Mouse (Mus musculus): Measurements from ENCODE around the gene M6pr. TPM values are rescaled to one million over a fixed set of nuclear protein-coding genes. Genes with fewer than 3 reads are reported as not detected.

M6pr gene
- total and polyA plus RNA-seq, 2 experiments from 2014 or later: 44.0 to 51.9 TPM

GRCm38 (mm10) chr6:122291735-122292134 is 16.8 kb upstream of the M6pr start:
- TF ChIP-seq CTCF (IDR thresholded peaks at IDR 0.05; ENCODE audit: low read depth): no peak
- H3K27ac ChIP-seq (ENCODE audit: low read depth, low read length): no peak overlapping the region
- 77% methylated on average over 3 of the region's 3 CpGs for WGBS
- H3K4me2 ChIP-seq (ENCODE audit: low read depth): no peak overlapping the region
- H3K9me3 ChIP-seq (ENCODE audit: low read length): no peaks in the 10 kb centered on the region
- ATAC-seq (no peak), DNase-seq (no peak)
- H3K27me3 ChIP-seq (ENCODE audit: insufficient read depth, low read length): no peaks in the 10 kb centered on the region
- H3K9ac ChIP-seq: no peak overlapping the region
- H3K4me3 ChIP-seq (ENCODE audit: low read depth, low read length): no peak overlapping the region
- no peaks in the 10 kb centered on the region for H3K36me3 ChIP-seq (ENCODE audit: insufficient read depth)
- no peaks in the 10 kb centered on the region for H3K4me1 ChIP-seq (ENCODE audit: insufficient read depth)

- Histone ChIP-seq H3K27ac (ENCODE audit: low read depth, low read length) (no peak overlapping the region), H3K9me3 (ENCODE audit: low read length) (no peaks in the 10 kb centered on the region), H3K4me2 (ENCODE audit: low read depth) (no peak overlapping the region), H3K36me3 (ENCODE audit: insufficient read depth) (no peaks in the 10 kb centered on the region), H3K27me3 (ENCODE audit: insufficient read depth, low read length) (no peaks in the 10 kb centered on the region), H3K9ac (no peak overlapping the region), H3K4me1 (ENCODE audit: insufficient read depth) (no peaks in the 10 kb centered on the region), H3K4me3 (ENCODE audit: low read depth, low read length) (no peak overlapping the region)
- no peak for ATAC-seq
- 23% methylated on average over 2 of the region's 2 CpGs for WGBS
- TF ChIP-seq CTCF (IDR thresholded peaks at IDR 0.05; ENCODE audit: low read depth): no peak
- DNase-seq: no peak
These were observed 16.3 kb upstream of the M6pr start for GRCm38 (mm10) chr6:122292184-122292583.

GRCm38 (mm10) chr6:122293121-122293520 is 15.4 kb upstream of the M6pr start:
- no peak for ATAC-seq
- DNase-seq: no peak
- H3K9ac ChIP-seq: no peak overlapping the region
- H3K9me3 ChIP-seq (ENCODE audit: low read length): no peaks in the 10 kb centered on the region
- no peaks in the 10 kb centered on the region for H3K36me3 ChIP-seq (ENCODE audit: insufficient read depth)
- no peak overlapping the region for H3K4me3 ChIP-seq (ENCODE audit: low read depth, low read length)
- no peak overlapping the region for H3K4me2 ChIP-seq (ENCODE audit: low read depth)
- no peak overlapping the region for H3K27ac ChIP-seq (ENCODE audit: low read depth, low read length)
- WGBS: 94% methylated on average over 8 of the region's 8 CpGs
- no peak for TF ChIP-seq CTCF (IDR thresholded peaks at IDR 0.05; ENCODE audit: low read depth)
- no peaks in the 10 kb centered on the region for H3K27me3 ChIP-seq (ENCODE audit: insufficient read depth, low read length)
- H3K4me1 ChIP-seq (ENCODE audit: insufficient read depth): no peaks in the 10 kb centered on the region

- 91% methylated on average over 9 of the region's 9 CpGs for WGBS
- no peak overlapping the region for H3K9ac ChIP-seq
- H3K36me3 ChIP-seq (ENCODE audit: insufficient read depth): no peaks in the 10 kb centered on the region
- no peak overlapping the region for H3K4me3 ChIP-seq (ENCODE audit: low read depth, low read length)
- H3K4me1 ChIP-seq (ENCODE audit: insufficient read depth): no peaks in the 10 kb centered on the region
- ATAC-seq (no peak), DNase-seq (no peak)
- H3K27me3 ChIP-seq (ENCODE audit: insufficient read depth, low read length): no peaks in the 10 kb centered on the region
- TF ChIP-seq CTCF (IDR thresholded peaks at IDR 0.05; ENCODE audit: low read depth): no peak
- no peak overlapping the region for H3K27ac ChIP-seq (ENCODE audit: low read depth, low read length)
- H3K4me2 ChIP-seq (ENCODE audit: low read depth): no peak overlapping the region
- no peaks in the 10 kb centered on the region for H3K9me3 ChIP-seq (ENCODE audit: low read length)
These were observed 14.7 kb upstream of the M6pr start for GRCm38 (mm10) chr6:122293796-122294195.

GRCm38 (mm10) chr6:122294290-122294689 is 14.2 kb upstream of the M6pr start:
- Histone ChIP-seq H3K4me1 (ENCODE audit: insufficient read depth) (no peaks in the 10 kb centered on the region), H3K36me3 (ENCODE audit: insufficient read depth) (no peaks in the 10 kb centered on the region), H3K9ac (no peak overlapping the region), H3K27ac (ENCODE audit: low read depth, low read length) (no peak overlapping the region), H3K9me3 (ENCODE audit: low read length) (no peaks in the 10 kb centered on the region), H3K4me3 (ENCODE audit: low read depth, low read length) (no peak overlapping the region), H3K27me3 (ENCODE audit: insufficient read depth, low read length) (no peaks in the 10 kb centered on the region), H3K4me2 (ENCODE audit: low read depth) (no peak overlapping the region)
- 87% methylated on average over 3 of the region's 3 CpGs for WGBS
- no peak for TF ChIP-seq CTCF (IDR thresholded peaks at IDR 0.05; ENCODE audit: low read depth)
- DNase-seq (no peak), ATAC-seq (no peak)

- Histone ChIP-seq H3K9ac (no peak overlapping the region), H3K9me3 (ENCODE audit: low read length) (no peaks in the 10 kb centered on the region), H3K4me1 (ENCODE audit: insufficient read depth) (no peaks in the 10 kb centered on the region), H3K36me3 (ENCODE audit: insufficient read depth) (no peaks in the 10 kb centered on the region), H3K27me3 (ENCODE audit: insufficient read depth, low read length) (no peaks in the 10 kb centered on the region), H3K4me2 (ENCODE audit: low read depth) (no peak overlapping the region), H3K27ac (ENCODE audit: low read depth, low read length) (no peak overlapping the region), H3K4me3 (ENCODE audit: low read depth, low read length) (no peak overlapping the region)
- 65% methylated on average over 9 of the region's 9 CpGs for WGBS
- DNase-seq: no peak
- TF ChIP-seq CTCF (IDR thresholded peaks at IDR 0.05; ENCODE audit: low read depth): 0 out of 2 replicates have a peak, but pooled peaks have one; percentile 13
- ATAC-seq: no peak
These were observed 13.3 kb upstream of the M6pr start for GRCm38 (mm10) chr6:122295242-122295641.

GRCm38 (mm10) chr6:122296918-122297278 is 11.6 kb upstream of the M6pr start:
- Histone ChIP-seq H3K4me3 (ENCODE audit: low read depth, low read length) (peak overlapping the region; percentile 50), H3K36me3 (ENCODE audit: insufficient read depth) (no peaks in the 10 kb centered on the region), H3K9ac (peak overlapping the region; percentile 78), H3K4me2 (ENCODE audit: low read depth) (peak overlapping the region; percentile 74), H3K9me3 (ENCODE audit: low read length) (no peaks in the 10 kb centered on the region), H3K27ac (ENCODE audit: low read depth, low read length) (peak overlapping the region; percentile 90), H3K27me3 (ENCODE audit: insufficient read depth, low read length) (no peaks in the 10 kb centered on the region), H3K4me1 (ENCODE audit: insufficient read depth) (no peaks in the 10 kb centered on the region)
- ATAC-seq (peak; percentile 10), DNase-seq (no peak)
- 19% methylated on average over 3 of the region's 3 CpGs for WGBS
- TF ChIP-seq CTCF (IDR thresholded peaks at IDR 0.05; ENCODE audit: low read depth): no peak
